Mouse (Mus musculus) kidney, embryonic 15.5 days (tissue): ENCODE measurements around the gene Map3k10. TPM values are rescaled to one million over a fixed set of nuclear protein-coding genes. Genes with fewer than 3 reads are reported as not detected.

Experiments used
- polyA plus RNA-seq: library from polyadenylated mRNA; unstranded; fragments of >200 nt; fragmentation: Nextera tagmentation; extraction: Ambion mirVana; gene quantifications from 2 replicates; pipeline ENCODE4 v1.2.1, GENCODE M21; 2015

The Map3k10 gene
- polyA plus RNA-seq, 1 experiment from 2014 or later, result 7.6 TPM

Other genes with a start within 250 kb of the Map3k10 start
- gene Sptbn4, start 226.9 kb downstream of the Map3k10 start, polyA plus RNA-seq, result 0.27 and 0.39 TPM in 2 replicates
- gene Blvrb, start 226.6 kb downstream of the Map3k10 start, polyA plus RNA-seq, result 44.5 and 57.4 TPM in 2 replicates
- gene Sertad3, start 200.8 kb downstream of the Map3k10 start, polyA plus RNA-seq, result 30.3 and 32.0 TPM in 2 replicates
- gene Sertad1, start 187.7 kb downstream of the Map3k10 start, polyA plus RNA-seq, result 40.5 and 41.0 TPM in 2 replicates
- gene Prx, start 175.3 kb downstream of the Map3k10 start, polyA plus RNA-seq, result 4.0 and 4.8 TPM in 2 replicates
- gene Hipk4, start 151.3 kb downstream of the Map3k10 start, polyA plus RNA-seq, result 0.39 and 0.92 TPM in 2 replicates
- 83.1 and 90.5 TPM in 2 replicates for gene Pld3, start 121.4 kb downstream of the Map3k10 start, polyA plus RNA-seq
- 26.9 and 29.4 TPM in 2 replicates for gene 2310022A10Rik, start 121.4 kb downstream of the Map3k10 start, polyA plus RNA-seq
- gene Akt2, start 83.0 kb downstream of the Map3k10 start, polyA plus RNA-seq, result 97.9 and 106 TPM in 2 replicates
- gene Ttc9b, start 20.7 kb downstream of the Map3k10 start, polyA plus RNA-seq, result 0.28 and 0.86 TPM in 2 replicates
- gene Zfp607b, start 14.7 kb upstream of the Map3k10 start, polyA plus RNA-seq, result 3.4 and 4.6 TPM in 2 replicates
- gene Zfp60, start 56.8 kb upstream of the Map3k10 start, polyA plus RNA-seq, result 37.2 and 40.8 TPM in 2 replicates
- 2.4 and 2.5 TPM in 2 replicates for gene Zfp626, start 132.6 kb upstream of the Map3k10 start, polyA plus RNA-seq
- gene Zfp59, start 164.0 kb upstream of the Map3k10 start, polyA plus RNA-seq, result 8.3 and 8.8 TPM in 2 replicates
- gene Zfp607a, start 182.9 kb upstream of the Map3k10 start, polyA plus RNA-seq, result 3.9 TPM in 2 replicates